Mouse (Mus musculus) MEL (cell line): ENCODE results near the gene Foxn1.

Experiments used
- CTCF ChIP-seq, 3 experiments: IDR thresholded peaks in 2 of 3; conservative IDR thresholded peaks in 1 of 3; 2 replicates each; pipeline ENCODE4 v1.5.1; 2011 to 2012; ENCODE audit warnings: low read length in 3 of 3, low read depth in 2 of 3, mild to moderate bottlenecking in 2 of 3, improper control_type of control experiment in 1 of 3, inconsistent platforms in 1 of 3, mixed read lengths in 1 of 3, moderate library complexity in 1 of 3; ENCODE audit not compliant: control insufficient read depth in 1 of 3, insufficient read depth in 1 of 3, poor library complexity in 1 of 3, severe bottlenecking in 1 of 3
- E2F4 ChIP-seq: IDR thresholded peaks from 2 replicates; pipeline ENCODE4 v1.6.1; 2011; ENCODE audit warnings: low read depth, low read length, improper control_type of control experiment, borderline replicate concordance
- EP300 ChIP-seq, 2 experiments: IDR thresholded peaks; 2 replicates each; pipeline ENCODE4 v1.6.1; 2011; ENCODE audit warnings: improper control_type of control experiment in 2 of 2, low read length in 2 of 2, low read depth in 1 of 2, mild to moderate bottlenecking in 1 of 2
- MEF2A ChIP-seq: IDR thresholded peaks from 2 replicates; pipeline ENCODE4 v1.6.1; 2014; ENCODE audit warnings: low read depth, mild to moderate bottlenecking, inconsistent platforms, low read length, improper control_type of control experiment; ENCODE audit not compliant: poor library complexity, insufficient replicate concordance, severe bottlenecking; ENCODE audit errors: extremely low read depth
- MYC ChIP-seq: IDR thresholded peaks from 2 replicates; pipeline ENCODE4 v1.6.1; 2011; ENCODE audit warnings: low read depth, mild to moderate bottlenecking, low read length, improper control_type of control experiment, moderate library complexity
- POLR2A ChIP-seq, 2 experiments: IDR thresholded peaks; 2 replicates each; pipeline ENCODE4 v1.6.1; 2011 to 2012; ENCODE audit warnings: low read length in 2 of 2, mild to moderate bottlenecking in 2 of 2, control low read depth in 1 of 2, improper control_type of control experiment in 1 of 2, low read depth in 1 of 2, moderate library complexity in 1 of 2; ENCODE audit not compliant: control insufficient read depth in 1 of 2, insufficient read depth in 1 of 2, poor library complexity in 1 of 2
- SIN3A ChIP-seq: IDR thresholded peaks from 2 replicates; pipeline ENCODE4 v1.6.1; 2012; ENCODE audit warnings: low read length, improper control_type of control experiment, inconsistent platforms
- TBP ChIP-seq: IDR thresholded peaks from 2 replicates; pipeline ENCODE4 v1.8.0; 2011; ENCODE audit warnings: low read depth, low read length, improper control_type of control experiment
- TCF12 ChIP-seq: IDR thresholded peaks from 2 replicates; pipeline ENCODE4 v1.6.1; 2014; ENCODE audit warnings: low read depth, mild to moderate bottlenecking, inconsistent platforms, low read length, improper control_type of control experiment, moderate library complexity
- ZC3H11A ChIP-seq: IDR thresholded peaks from 2 replicates; pipeline ENCODE4 v1.6.1; 2012; ENCODE audit warnings: low read depth, mild to moderate bottlenecking, inconsistent platforms, low read length, improper control_type of control experiment
- ZNF384 ChIP-seq: IDR thresholded peaks from 2 replicates; pipeline ENCODE4 v1.6.1; 2012; ENCODE audit warnings: low read depth, mild to moderate bottlenecking, inconsistent platforms, low read length, improper control_type of control experiment

DNA sequence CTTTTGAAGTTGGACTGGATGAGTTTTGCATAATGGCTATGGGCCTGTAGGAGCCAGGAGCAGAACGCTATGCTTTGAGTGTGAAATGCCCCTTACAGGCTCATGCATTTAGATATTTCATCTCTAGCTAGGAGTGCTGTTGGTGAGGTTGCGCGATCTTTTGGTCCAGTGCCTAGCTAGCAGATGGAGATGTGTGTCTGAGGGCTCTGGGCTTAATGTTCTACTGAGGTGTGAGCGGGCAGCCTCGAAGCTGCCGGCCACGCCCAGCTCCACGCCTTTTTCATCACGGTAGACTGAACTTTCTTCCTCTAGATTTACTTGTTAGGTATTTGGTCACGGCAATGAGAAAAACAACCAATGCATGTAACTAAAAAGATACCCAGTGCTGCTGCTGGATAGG, 44.8 kb upstream of the Foxn1 start:
- no peak for TF ChIP-seq E2F4
- TF ChIP-seq CTCF (IDR thresholded peaks at IDR 0.05 in 2 of 3, conservative IDR thresholded peaks at IDR 0.05 in 1 of 3; ENCODE audit: control insufficient read depth in 1 of 3, insufficient read depth in 1 of 3, low read depth in 2 of 3, low read length in 3 of 3, poor library complexity in 1 of 3, severe bottlenecking in 1 of 3) = no peak
- TF ChIP-seq ZC3H11A = no peak
- no peak for TF ChIP-seq POLR2A (IDR thresholded peaks at IDR 0.05; ENCODE audit: control insufficient read depth in 1 of 2, insufficient read depth in 1 of 2, low read depth in 1 of 2, low read length in 2 of 2, poor library complexity in 1 of 2)
- no peak for TF ChIP-seq MEF2A
- TF ChIP-seq ZNF384 = no peak
- no peak for TF ChIP-seq TCF12
- no peak for TF ChIP-seq SIN3A
- no peak for TF ChIP-seq TBP
- TF ChIP-seq MYC = no peak
- no peak for TF ChIP-seq EP300 (IDR thresholded peaks at IDR 0.05; ENCODE audit: low read depth in 1 of 2, low read length in 2 of 2)
